Mouse (Mus musculus) stomach, postnatal 0 days (tissue): ENCODE measurements around the gene Med13l.

ENCODE experiments used
- CTCF ChIP-seq: IDR thresholded peaks from 2 replicates; pipeline ENCODE4 v1.5.1; 2016; ENCODE audit warnings: antibody characterized with exemption, low read depth, mild to moderate bottlenecking, moderate library complexity
- EP300 ChIP-seq: optimal IDR thresholded peaks from 2 replicates; pipeline ENCODE3; 2016; ENCODE audit warnings: antibody characterized with exemption

DNA sequence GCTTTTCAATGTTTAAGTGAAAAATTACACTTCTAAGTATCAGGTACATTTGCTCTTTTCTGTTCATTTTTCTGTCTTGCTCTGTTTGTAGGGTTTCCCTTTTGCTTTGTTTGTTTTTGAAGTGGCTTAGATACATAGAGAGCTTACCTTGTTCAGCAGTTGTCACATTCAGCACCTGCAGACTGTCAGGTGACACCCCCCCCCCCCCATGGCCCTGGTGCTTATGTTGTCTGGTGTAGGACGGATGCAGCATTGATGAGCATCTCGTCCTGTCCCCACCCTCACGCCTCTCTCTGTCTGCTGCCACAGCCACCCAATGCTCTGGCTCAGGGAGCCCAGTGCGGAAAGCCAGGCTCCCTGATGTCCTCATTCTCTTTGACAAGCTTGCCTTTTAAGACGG is 101.3 kb downstream of the Med13l start:
- TF ChIP-seq CTCF = no peak
- TF ChIP-seq EP300 = no peak
